Mouse (Mus musculus): ENCODE data around the gene Gm14403. TPM values are rescaled to one million over a fixed set of nuclear protein-coding genes. Genes with fewer than 3 reads are reported as not detected.

Gene Gm14403
- total RNA-seq, 2 experiments from 2014 or later, result 63.3 to 71.1 TPM

Other genes starting within 250 kb of the Gm14403 start
- gene Gm14409, start 231.2 kb upstream of the Gm14403 start, total RNA-seq (2021), result 1 to 10 TPM in 1 of 2 experiments, under 1 TPM in 1; 0.49 to 1.0 TPM
- 1 to 10 TPM in 1 of 2 experiments, under 1 TPM in 1; 0.47 to 1.1 TPM for gene Gm14412, start 173.9 kb upstream of the Gm14403 start, total RNA-seq (2021)
- 10 to 100 TPM in 1 of 2 experiments, 1 to 10 TPM in 1; 9.0 to 13.8 TPM for gene Gm14418, start 99.9 kb upstream of the Gm14403 start, total RNA-seq (2021)
- gene Zfp970, start 33.5 kb upstream of the Gm14403 start, total RNA-seq (2021), result 100 to 1,000 TPM; 487 to 531 TPM
- gene Gm14406, start 80.0 kb downstream of the Gm14403 start, total RNA-seq (2021), result under 1 TPM in 1 of 2 experiments, not detected in 1; 0.84 TPM

Data from heart, postnatal 36 days (tissue).